Mouse (Mus musculus) thymus, adult 2 months (tissue): Measurements from ENCODE around the gene Trmo.

ENCODE experiments used
- CTCF ChIP-seq: fragments of 200-500 bp; IDR thresholded peaks from 2 replicates; pipeline ENCODE4 v1.5.1; 2012; ENCODE audit warnings: mild to moderate bottlenecking, control low read depth, low read length, moderate library complexity, borderline replicate concordance; ENCODE audit not compliant: control insufficient read depth, poor library complexity, insufficient read depth; ENCODE audit errors: extremely low read depth
- POLR2A ChIP-seq: fragments of 200-500 bp; IDR thresholded peaks from 2 replicates; pipeline ENCODE4 v1.6.1; 2012; ENCODE audit warnings: mild to moderate bottlenecking, low read length, control low read depth, moderate library complexity; ENCODE audit not compliant: control insufficient read depth, poor library complexity, insufficient read depth; ENCODE audit errors: extremely low read depth

GRCm38 (mm10) chr4:46398839-46399238, 9.6 kb upstream of the Trmo start:
- TF ChIP-seq CTCF (no peak), POLR2A (no peak)
